Mouse (Mus musculus): Measurements from ENCODE around the gene Arpin. TPM values are rescaled to one million over a fixed set of nuclear protein-coding genes. Genes with fewer than 3 reads are reported as not detected.
A peak's percentile ranks its signal among the peaks of the same experiment; 100 is the strongest.

Arpin gene
- polyA plus RNA-seq (2012; rRNA removed): 14.7 and 16.8 TPM in 2 replicates

- peak in 1 of 2 experiments; percentile 53 for DNase-seq (ENCODE audit: extremely low spot score in 1 of 2, low spot score in 1 of 2)
Measured at GRCm38 (mm10) chr7:79934862-79935510, at the start of gene Arpin. Arpin (minus strand) TSS chr7:79935359.

- no peak for DNase-seq (ENCODE audit: extremely low spot score in 1 of 2, low spot score in 1 of 2)
Measured at GRCm38 (mm10) chr7:79975316-79975715, 40.2 kb upstream of the Arpin start.

GRCm38 (mm10) chr7:79972195-79972594, 37.0 kb upstream of the Arpin start:
- DNase-seq (ENCODE audit: extremely low spot score in 1 of 2, low spot score in 1 of 2): no peak

- DNase-seq (ENCODE audit: extremely low spot score in 1 of 2, low spot score in 1 of 2): no peak
Measured at GRCm38 (mm10) chr7:79970336-79970735, 35.2 kb upstream of the Arpin start.

GRCm38 (mm10) chr7:79968326-79968725, 33.2 kb upstream of the Arpin start:
- DNase-seq (ENCODE audit: extremely low spot score in 1 of 2, low spot score in 1 of 2): no peak

- no peak for DNase-seq (ENCODE audit: extremely low spot score in 1 of 2, low spot score in 1 of 2)
Measured at GRCm38 (mm10) chr7:79961600-79961999, 26.4 kb upstream of the Arpin start.

- DNase-seq (ENCODE audit: extremely low spot score in 1 of 2, low spot score in 1 of 2): no peak
Measured at GRCm38 (mm10) chr7:79956131-79956530, 21.0 kb upstream of the Arpin start.

- DNase-seq (ENCODE audit: extremely low spot score in 1 of 2, low spot score in 1 of 2): no peak
Measured at GRCm38 (mm10) chr7:79954890-79955289, 19.7 kb upstream of the Arpin start.

GRCm38 (mm10) chr7:79951038-79951437, 15.9 kb upstream of the Arpin start:
- no peak for DNase-seq (ENCODE audit: extremely low spot score in 1 of 2, low spot score in 1 of 2)

- no peak for DNase-seq (ENCODE audit: extremely low spot score in 1 of 2, low spot score in 1 of 2)
Measured at GRCm38 (mm10) chr7:79950236-79950635, 15.1 kb upstream of the Arpin start.

- peak in 1 of 2 experiments; percentile 34 for DNase-seq (ENCODE audit: extremely low spot score in 1 of 2, low spot score in 1 of 2)
Measured at GRCm38 (mm10) chr7:79935511-79936205, 499 bp upstream of the Arpin start.

GRCm38 (mm10) chr7:79934461-79934860, 698 bp downstream of the Arpin start:
- DNase-seq (ENCODE audit: extremely low spot score in 1 of 2, low spot score in 1 of 2): peak in 1 of 2 experiments; percentile 37

- DNase-seq (ENCODE audit: extremely low spot score in 1 of 2, low spot score in 1 of 2): no peak
Measured at GRCm38 (mm10) chr7:79928516-79929052, 6.6 kb downstream of the Arpin start.

- DNase-seq (ENCODE audit: extremely low spot score in 1 of 2, low spot score in 1 of 2): peak; percentile 79 to 93
Measured at GRCm38 (mm10) chr7:79920344-79920983, 14.7 kb downstream of the Arpin start, which contains the start of gene Ap3s2. Ap3s2 (minus strand) TSS chr7:79920649.

GRCm38 (mm10) chr7:79914556-79914955, 20.6 kb downstream of the Arpin start:
- DNase-seq (ENCODE audit: extremely low spot score in 1 of 2, low spot score in 1 of 2): peak in 1 of 2 experiments; percentile 32

GRCm38 (mm10) chr7:79907356-79907755, 27.8 kb downstream of the Arpin start:
- DNase-seq (ENCODE audit: extremely low spot score in 1 of 2, low spot score in 1 of 2): no peak

GRCm38 (mm10) chr7:79906914-79907313, 28.2 kb downstream of the Arpin start:
- DNase-seq (ENCODE audit: extremely low spot score in 1 of 2, low spot score in 1 of 2): no peak

- no peak for DNase-seq (ENCODE audit: extremely low spot score in 1 of 2, low spot score in 1 of 2)
Measured at GRCm38 (mm10) chr7:79905193-79905592, 30.0 kb downstream of the Arpin start.

- no peak for DNase-seq (ENCODE audit: extremely low spot score in 1 of 2, low spot score in 1 of 2)
Measured at GRCm38 (mm10) chr7:79903160-79903792, 31.9 kb downstream of the Arpin start.

- DNase-seq (ENCODE audit: extremely low spot score in 1 of 2, low spot score in 1 of 2): no peak
Measured at GRCm38 (mm10) chr7:79900753-79901152, 34.4 kb downstream of the Arpin start.

GRCm38 (mm10) chr7:79895225-79895624, 39.9 kb downstream of the Arpin start:
- DNase-seq (ENCODE audit: extremely low spot score in 1 of 2, low spot score in 1 of 2): no peak
